Mouse (Mus musculus) liver, adult 10 weeks (tissue): ENCODE measurements around the gene Tas1r3. TPM values are rescaled to one million over a fixed set of nuclear protein-coding genes. Genes with fewer than 3 reads are reported as not detected.

ENCODE experiments used
- polyA plus RNA-seq: library from polyadenylated mRNA; stranded (reverse); fragments of 350-450 nt; fragmentation: Illumina TruSeq; extraction: RNeasy Lipid Tissue Mini Kit (QIAGEN cat#74804); gene quantifications from one replicate; pipeline ENCODE4 v1.2.3, GENCODE M21; 2014; ENCODE audit warnings: low read depth, low replicate concordance

Tas1r3 gene
- not detected for polyA plus RNA-seq

GRCm38 (mm10) chr4:155863001-155863400 lies at the start of gene Tas1r3:
Tas1r3 (minus strand) TSS chr4:155863362.

DNA sequence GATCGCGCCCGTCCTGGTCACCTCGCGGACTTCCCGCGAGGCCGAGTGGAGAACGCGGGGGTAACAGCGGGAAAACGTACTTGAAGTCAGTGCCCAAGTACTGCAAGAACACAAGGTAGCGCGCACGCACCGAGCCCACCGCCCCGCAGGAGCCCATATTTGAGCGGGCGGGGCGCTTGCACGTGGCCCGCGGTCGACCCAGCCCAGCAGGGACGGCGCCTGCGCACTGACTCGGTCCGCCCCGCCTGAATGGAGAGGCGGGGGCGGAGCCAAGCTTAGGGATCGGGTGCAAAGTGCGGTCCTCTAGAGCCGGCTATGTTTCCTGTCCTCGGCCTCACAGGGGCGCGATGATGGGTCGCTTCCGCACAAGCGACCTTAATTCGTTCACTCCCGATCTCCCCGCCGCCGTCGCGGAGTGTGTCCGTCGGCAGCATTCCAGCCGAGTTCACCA lies 28.4 kb upstream of the Tas1r3 start, which contains the start of the genes Pusl1 and Acap3:
Gene Pusl1, minus strand, starts transcription at position 231 of the 451 bp plus-strand sequence.
Gene Acap3, plus strand, starts transcription at position 272 of the 451 bp plus-strand sequence.

DNA sequence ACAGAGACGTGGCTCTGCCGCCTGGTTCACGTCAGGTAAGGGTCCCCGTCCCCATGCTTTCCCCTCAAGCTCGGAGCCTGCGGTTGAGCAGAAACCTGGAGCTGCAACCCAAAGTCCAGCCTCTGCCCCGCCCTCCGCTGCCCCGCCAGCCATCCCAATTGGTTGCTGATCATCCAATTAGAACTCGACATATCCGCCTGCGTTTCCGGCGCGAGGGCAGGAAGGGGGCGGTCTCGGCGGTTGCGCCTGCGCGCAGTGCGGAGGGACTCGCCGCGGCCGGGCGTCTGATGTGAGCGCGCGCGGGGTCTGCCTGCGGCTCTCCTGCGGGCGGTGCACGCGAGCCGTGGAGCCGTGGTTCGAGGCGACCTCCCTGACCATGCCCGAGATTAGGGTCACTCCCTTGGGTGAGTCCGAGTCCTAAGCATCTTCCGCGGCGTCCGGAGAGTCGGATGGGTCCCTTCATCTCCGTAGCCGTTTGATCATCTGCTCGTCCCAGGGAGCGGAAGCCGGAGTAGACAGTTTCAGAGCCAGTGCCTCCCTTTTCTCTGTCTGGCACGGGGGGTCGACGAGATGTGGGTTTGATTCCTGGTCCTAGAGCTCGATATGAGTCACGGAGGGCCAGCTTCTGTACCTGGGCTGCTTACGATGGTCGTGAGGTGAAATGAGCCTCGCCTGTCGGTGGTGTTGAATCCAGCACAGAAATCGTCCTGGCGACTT lies 6.3 kb upstream of the Tas1r3 start, which contains the start of the genes Cptp and Ints11:
Gene Cptp, minus strand, starts transcription at position 124 of the 717 bp plus-strand sequence.
Gene Ints11, plus strand, starts transcription at position 230 of the 717 bp plus-strand sequence.

GRCm38 (mm10) chr4:155846871-155847578 lies 16.1 kb downstream of the Tas1r3 start, which contains the start of gene Dvl1:
Dvl1 (plus strand) TSS chr4:155847402.

GRCm38 (mm10) chr4:155839483-155839910 lies 23.7 kb downstream of the Tas1r3 start, which contains the start of gene Mxra8:
Mxra8 (plus strand) TSS chr4:155839680.

DNA sequence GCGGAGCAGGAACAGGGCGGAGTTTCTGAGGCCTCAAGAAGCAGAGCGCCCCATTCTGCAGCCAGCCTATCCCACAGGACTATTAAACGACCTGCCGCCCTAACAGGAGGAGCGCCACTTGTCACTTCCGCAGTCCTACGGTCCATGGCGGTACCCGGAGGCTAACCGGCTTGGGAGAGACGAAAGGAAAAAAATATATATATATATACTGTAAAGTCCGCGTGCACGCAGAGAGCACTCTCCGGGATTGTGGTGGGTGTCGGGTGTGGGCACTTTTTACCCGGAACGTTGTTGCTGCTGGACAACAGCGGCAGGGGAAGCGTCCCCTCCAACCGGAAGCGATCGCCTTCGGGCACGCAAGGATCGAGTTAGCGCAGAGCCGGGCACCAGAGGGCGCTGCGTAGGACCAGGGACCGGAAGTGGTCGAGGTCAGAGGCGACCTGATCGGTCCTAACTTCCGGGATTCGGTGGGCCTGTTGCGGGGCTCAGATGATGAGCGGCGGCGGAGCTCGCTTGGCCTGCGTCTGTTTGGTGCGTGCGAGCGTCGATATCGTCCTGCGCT lies 31.9 kb downstream of the Tas1r3 start, which contains the start of gene Aurkaip1:
Gene Aurkaip1, plus strand, starts transcription at position 68 of the 562 bp plus-strand sequence.

DNA sequence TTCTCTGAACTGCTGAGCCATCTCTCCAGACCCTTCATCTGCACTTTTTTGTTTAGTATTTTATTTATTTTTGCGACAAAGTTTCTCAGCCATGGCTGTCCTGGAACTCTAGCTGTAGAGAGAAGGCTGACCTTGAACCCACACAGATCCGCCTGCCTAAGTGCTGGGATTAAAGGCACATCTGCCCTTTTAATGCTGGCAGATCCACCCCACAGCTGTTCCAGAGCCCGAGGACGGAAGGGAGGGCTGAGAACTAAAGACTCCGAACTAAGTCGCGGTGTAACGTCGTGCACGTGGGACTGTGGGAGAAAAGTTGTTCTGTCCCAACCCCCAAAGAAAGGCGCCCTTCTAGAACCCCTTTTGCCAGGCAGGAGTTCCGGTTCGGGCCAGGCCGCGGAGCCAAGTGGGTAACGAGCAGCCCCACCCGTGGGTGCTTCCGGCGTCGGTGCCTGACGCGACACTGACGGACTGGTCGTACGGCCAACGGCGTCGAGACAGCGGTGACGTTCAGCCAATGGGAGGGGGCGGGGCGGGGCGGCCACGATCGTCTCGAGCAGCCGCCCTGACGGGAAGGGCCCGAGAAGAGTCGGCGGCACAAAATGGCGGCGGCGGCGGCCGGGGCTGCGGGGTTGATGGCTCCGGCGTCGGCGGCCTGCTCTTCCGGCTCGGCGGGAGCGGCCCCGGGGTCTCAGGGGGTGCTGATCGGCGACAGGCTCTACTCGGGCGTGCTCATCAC lies 51.1 kb downstream of the Tas1r3 start, which contains the start of gene Ccnl2:
Gene Ccnl2, plus strand, starts transcription at position 561 of the 736 bp plus-strand sequence.

Other genes with a start within 250 kb of the Tas1r3 start
- gene Cdk11b, start 238.5 kb downstream of the Tas1r3 start, polyA plus RNA-seq: 28.7 TPM
- not detected for gene Gm10563, start 218.0 kb downstream of the Tas1r3 start, polyA plus RNA-seq
- 0.26 TPM for gene Mmp23, start 210.0 kb downstream of the Tas1r3 start, polyA plus RNA-seq
- 0.87 TPM for gene Mib2, start 194.2 kb downstream of the Tas1r3 start, polyA plus RNA-seq
- not detected for gene Fndc10, start 169.0 kb downstream of the Tas1r3 start, polyA plus RNA-seq
- 50.5 TPM for gene Ssu72, start 158.6 kb downstream of the Tas1r3 start, polyA plus RNA-seq
- not detected for gene Tmem240, start 128.6 kb downstream of the Tas1r3 start, polyA plus RNA-seq
- 11.7 TPM for gene Atad3a, start 102.3 kb downstream of the Tas1r3 start, polyA plus RNA-seq
- gene Vwa1, start 88.7 kb downstream of the Tas1r3 start, polyA plus RNA-seq: 0.11 TPM
- 1.9 TPM for gene Tmem88b, start 77.5 kb downstream of the Tas1r3 start, polyA plus RNA-seq
- gene Ankrd65, start 72.9 kb downstream of the Tas1r3 start, polyA plus RNA-seq: not detected
- 46.8 TPM for gene Mrpl20, start 60.5 kb downstream of the Tas1r3 start, polyA plus RNA-seq
- gene Ccnl2, start 50.9 kb downstream of the Tas1r3 start, polyA plus RNA-seq: 60.9 TPM
- 7.5 TPM for gene Aurkaip1, start 32.1 kb downstream of the Tas1r3 start, polyA plus RNA-seq
- gene Mxra8, start 23.7 kb downstream of the Tas1r3 start, polyA plus RNA-seq: 11.4 TPM
- gene Dvl1, start 16.0 kb downstream of the Tas1r3 start, polyA plus RNA-seq: 3.9 TPM
- 5.9 TPM for gene Cptp, start 6.1 kb upstream of the Tas1r3 start, polyA plus RNA-seq
- 2.7 TPM for gene Ints11, start 6.2 kb upstream of the Tas1r3 start, polyA plus RNA-seq
- gene Pusl1, start 28.4 kb upstream of the Tas1r3 start, polyA plus RNA-seq: 2.5 TPM
- gene Acap3, start 28.5 kb upstream of the Tas1r3 start, polyA plus RNA-seq: 0.08 TPM
- gene Ube2j2, start 80.5 kb upstream of the Tas1r3 start, polyA plus RNA-seq: 41.7 TPM
- gene C1qtnf12, start 99.0 kb upstream of the Tas1r3 start, polyA plus RNA-seq: not detected
- gene B3galt6, start 129.3 kb upstream of the Tas1r3 start, polyA plus RNA-seq: 1.3 TPM
- gene Sdf4, start 129.5 kb upstream of the Tas1r3 start, polyA plus RNA-seq: 98.4 TPM
- not detected for gene Tnfrsf4, start 150.5 kb upstream of the Tas1r3 start, polyA plus RNA-seq
- not detected for gene Tnfrsf18, start 162.8 kb upstream of the Tas1r3 start, polyA plus RNA-seq
- gene Ttll10, start 196.1 kb upstream of the Tas1r3 start, polyA plus RNA-seq: not detected
- gene 9430015G10Rik, start 246.6 kb upstream of the Tas1r3 start, polyA plus RNA-seq: 1.2 TPM